Mouse (Mus musculus) G1E (cell line): ENCODE results near the gene 2700049A03Rik.

ENCODE experiments used
- CTCF ChIP-seq: IDR thresholded peaks from 2 replicates; pipeline ENCODE4 v1.5.1; 2012; ENCODE audit warnings: low read depth, low read length, inconsistent platforms, mixed read lengths
- GATA1 ChIP-seq: IDR thresholded peaks from 2 replicates; pipeline ENCODE4 v1.6.1; 2012; ENCODE audit warnings: borderline replicate concordance, low read length, inconsistent platforms, mixed read lengths
- GATA2 ChIP-seq: IDR thresholded peaks from 2 replicates; pipeline ENCODE4 v1.6.1; 2012; ENCODE audit warnings: low read depth, low read length, inconsistent platforms, borderline replicate concordance
- POLR2AphosphoS5 ChIP-seq: IDR thresholded peaks from 2 replicates; pipeline ENCODE4 v1.6.1; 2012; ENCODE audit warnings: low read depth, low read length, inconsistent platforms; ENCODE audit not compliant: insufficient replicate concordance

DNA sequence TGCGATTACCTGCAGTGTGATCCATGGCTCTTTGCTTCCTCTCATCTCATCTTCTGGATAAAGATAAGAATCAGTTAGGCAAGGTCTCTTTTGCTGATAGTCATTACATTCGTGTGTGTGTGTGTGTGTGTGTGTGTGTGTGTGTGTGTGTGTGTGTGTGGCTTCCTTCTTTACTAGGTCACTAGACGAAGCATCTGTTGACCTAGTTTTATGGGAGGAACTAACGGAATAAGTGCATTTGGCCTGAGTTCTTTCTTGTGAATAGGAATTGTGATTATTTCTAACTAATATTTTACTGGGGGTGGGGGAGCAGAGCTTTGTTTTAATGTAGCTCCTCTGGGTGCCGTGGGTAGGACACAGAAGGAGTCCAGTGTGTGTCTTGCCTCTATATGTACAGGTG is 96.8 kb downstream of the 2700049A03Rik start:
- no peak for TF ChIP-seq CTCF
- no peak for TF ChIP-seq GATA2
- TF ChIP-seq POLR2AphosphoS5 = no peak
- TF ChIP-seq GATA1 = no peak
